Mouse (Mus musculus) frontal cortex, postnatal 25 days (tissue): ENCODE data around the gene Actn1.
A peak's percentile ranks its signal among the peaks of the same experiment; 100 is the strongest.
"Not testable (repeated sequence)": the region's sequence is repeated elsewhere in the genome, so short reads cannot be mapped to it uniquely, and the experiment has no call there.

Experiments
- DNase-seq, 2 experiments: peaks; one replicate each; pipeline ENCODE4 v3.0.0; 2022; ENCODE audit warnings: low spot score in 2 of 2

The Actn1 gene

DNA sequence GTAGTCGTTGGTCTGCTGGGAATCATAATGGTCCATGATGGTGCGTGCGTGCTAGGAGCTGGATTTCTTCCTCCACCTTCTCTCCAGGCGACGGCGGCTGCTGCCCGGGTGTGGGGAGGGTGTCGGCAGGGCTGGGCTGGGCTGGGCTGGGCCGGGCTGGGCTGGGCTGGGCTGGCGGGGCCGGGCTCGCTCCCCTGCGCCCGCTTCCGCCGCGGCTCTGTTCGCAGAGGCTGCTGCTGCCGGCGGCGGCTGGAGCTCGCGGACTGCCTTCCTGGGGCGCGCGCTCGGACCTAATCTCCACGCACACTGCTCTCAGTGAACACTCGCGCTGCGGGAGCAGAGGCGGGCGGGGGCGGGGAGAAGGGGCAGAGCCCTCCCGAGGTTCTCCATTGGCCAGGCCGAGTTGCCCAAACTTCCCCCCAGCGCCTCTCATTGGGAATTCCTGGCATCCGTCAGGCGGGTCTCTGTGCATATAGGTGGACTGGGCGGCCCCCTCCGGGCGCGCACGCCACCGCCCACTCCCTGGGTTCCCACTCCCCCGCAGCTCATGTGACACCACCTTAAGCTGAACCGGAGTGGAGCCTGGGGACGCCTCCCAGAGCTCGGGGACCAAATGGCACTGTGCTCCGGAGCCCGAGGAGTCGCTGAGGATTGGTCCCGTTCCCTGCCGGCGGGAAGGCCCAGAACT is at the start of gene Actn1:
Actn1 (minus strand) TSS at position 316 of the 688 bp plus-strand sequence.
- DNase-seq, result peak; percentile 73 to 84

DNA sequence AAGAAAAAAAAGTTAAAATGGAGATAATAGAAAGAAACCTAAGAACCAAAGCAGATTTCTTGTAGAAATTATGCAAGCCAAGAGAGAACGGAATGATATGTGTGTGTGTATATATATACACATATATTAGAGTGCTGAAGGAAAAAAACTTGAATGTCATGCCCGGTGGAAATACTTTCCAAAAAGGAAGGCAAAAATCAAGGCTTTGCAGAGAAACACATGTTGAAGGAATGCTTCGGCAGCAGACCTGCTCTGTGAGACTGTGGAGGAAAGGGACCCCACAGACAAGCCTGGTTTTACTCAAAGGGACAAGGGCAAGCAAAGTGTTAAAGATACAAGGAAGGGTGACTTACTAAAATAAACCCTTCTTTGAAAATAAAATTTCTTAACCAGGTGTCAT is 47.4 kb upstream of the Actn1 start:
- DNase-seq, result no peak

GRCm38 (mm10) chr12:80304518-80304917 is 44.3 kb upstream of the Actn1 start:
- no peak for DNase-seq

DNA sequence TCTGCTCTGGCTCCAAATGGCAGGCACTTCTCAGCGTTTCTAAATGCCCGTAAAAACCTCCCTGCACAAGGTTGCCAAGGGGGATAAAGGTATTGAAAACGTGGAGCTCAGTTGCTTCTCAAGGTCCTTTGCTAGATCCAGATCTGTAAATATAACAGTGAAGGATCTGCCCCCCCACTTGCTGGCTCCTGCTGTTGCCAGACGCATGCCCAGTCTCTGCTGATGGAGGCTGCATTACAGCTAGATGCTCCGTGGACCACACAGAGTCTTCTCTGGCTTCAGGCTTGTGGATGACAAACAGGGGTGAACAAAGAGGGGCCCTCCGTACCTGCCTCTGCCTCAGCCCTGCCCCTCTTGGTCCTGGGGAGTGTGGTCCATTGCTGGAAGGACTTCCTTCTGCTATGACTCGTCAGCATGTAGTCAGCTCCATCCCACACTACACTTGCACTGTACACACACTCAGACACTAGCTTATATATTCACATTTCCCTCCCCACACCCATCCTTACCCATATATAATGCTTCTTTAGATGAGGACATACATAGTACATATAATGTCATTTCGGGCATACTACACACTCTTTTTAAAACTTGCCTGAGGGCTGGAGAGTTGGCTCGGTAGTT is 40.8 kb upstream of the Actn1 start:
- DNase-seq, result no peak

- DNase-seq, result no peak
Measured at GRCm38 (mm10) chr12:80298714-80299113, 38.5 kb upstream of the Actn1 start.

- no peak for DNase-seq
Measured at GRCm38 (mm10) chr12:80291895-80292435, 31.8 kb upstream of the Actn1 start.

DNA sequence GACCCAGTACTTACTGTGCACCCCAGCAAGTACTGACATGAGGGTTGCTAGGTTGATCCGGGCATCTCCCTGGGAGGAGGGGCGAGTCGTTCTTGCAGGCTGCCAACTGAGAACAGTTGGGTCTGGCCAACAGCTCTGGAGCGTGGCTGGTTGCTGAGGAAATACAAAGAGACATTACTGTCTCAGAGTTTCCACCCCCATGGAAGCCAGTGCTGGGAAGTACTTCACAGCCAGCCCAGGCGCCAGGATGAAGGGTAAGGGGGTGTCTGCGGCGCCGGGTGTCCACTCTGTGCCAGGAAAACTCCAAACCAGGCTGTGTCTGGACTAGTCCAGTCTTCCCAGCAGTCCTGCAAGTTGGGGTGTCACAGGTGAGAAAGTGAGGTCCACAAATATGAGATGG is 30.8 kb upstream of the Actn1 start:
- DNase-seq, result peak in 1 of 2 experiments; percentile 6

GRCm38 (mm10) chr12:80290483-80290882 is 30.3 kb upstream of the Actn1 start:
- DNase-seq, result no peak

- DNase-seq, result no peak
Measured at GRCm38 (mm10) chr12:80289722-80290121, 29.6 kb upstream of the Actn1 start.

DNA sequence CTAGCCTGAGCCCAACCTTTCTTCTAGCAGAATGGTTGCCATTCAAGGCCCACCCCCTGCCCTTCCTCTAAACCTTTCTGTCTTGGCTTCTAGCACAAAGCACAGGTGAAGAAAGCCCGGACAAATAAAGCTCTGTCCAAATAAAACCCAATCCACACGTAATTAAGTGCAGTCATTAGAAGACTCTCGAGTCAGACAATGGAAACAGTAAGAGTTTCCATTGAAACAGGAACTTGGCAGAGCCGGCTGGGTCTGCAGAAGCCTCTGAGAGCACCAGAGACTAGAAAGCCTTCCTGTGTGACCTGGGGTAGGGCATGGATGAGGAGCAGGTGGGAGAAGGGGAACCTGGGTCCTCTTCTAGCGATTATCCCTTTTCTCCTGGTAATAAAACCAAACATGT is 25.7 kb upstream of the Actn1 start:
- DNase-seq, result no peak

DNA sequence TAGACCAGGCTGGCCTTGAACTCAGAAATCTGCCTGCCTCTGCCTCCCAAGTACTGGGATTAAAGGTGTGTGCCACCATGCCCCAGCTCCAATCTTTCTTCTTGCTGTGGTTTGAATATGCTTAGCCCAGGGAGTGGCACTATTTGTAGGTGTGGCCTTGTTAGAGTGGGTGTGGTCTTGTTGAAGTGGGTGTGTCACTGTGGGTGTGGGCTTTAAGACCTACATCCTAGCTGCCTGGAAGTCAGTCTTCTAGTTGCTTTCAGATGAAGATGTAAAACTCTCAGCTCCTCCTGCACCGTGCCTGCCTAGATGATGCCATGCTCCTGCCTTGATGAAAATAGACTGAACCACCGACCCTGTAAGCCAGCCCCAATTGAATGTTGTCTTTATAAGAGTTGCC is 24.1 kb upstream of the Actn1 start:
- not testable (repeated sequence) for DNase-seq

DNA sequence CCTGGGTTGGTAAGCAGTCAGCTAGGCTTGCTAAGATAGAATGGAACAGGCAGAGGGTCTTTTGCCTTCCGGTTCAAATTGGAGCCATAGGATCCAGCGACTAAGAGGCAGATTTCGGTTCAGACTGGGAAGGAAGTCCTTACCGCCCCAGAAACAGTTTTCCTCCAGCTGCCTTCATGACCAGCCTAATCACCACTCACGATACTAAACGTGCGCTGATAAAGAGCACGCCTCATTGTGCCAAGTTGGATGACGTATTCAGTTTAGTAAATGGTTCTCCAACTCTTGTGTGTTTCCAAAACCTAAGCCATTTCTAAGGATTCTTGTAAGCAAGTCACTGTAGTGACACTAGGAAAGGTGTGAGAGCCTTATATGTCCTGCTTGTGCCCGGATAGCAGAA is 18.7 kb upstream of the Actn1 start:
- no peak for DNase-seq

GRCm38 (mm10) chr12:80277428-80277827 is 17.3 kb upstream of the Actn1 start:
- DNase-seq, result no peak

DNA sequence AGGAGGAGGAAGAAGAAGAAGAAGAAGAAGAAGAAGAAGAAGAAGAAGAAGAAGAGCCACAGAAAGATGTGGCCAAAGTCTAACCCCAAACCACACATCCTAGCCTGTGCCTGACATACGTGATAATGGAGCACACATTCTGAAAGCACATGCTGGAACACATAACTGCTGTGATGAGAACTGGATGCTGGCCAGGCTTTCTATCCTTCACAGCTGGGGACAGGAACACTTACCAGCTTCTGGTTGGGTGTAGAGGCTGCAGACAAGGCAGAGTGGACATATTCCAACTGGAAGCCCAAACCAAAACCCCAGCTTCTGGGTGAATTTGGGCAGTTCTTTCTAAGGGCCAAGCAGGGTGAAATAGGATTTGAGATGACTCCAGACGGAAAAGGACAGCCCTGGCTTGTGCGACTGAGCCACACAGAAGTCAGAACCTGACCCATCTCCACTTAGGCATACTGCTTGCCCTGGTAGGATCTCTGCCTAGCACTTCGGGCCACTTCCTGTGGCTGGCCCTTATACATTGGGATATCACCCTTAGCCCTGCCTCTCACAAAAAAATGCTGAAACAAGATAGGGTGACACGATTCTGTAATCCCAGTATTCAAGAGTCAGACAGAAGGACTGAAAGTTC is 15.1 kb upstream of the Actn1 start:
- DNase-seq, result no peak

DNA sequence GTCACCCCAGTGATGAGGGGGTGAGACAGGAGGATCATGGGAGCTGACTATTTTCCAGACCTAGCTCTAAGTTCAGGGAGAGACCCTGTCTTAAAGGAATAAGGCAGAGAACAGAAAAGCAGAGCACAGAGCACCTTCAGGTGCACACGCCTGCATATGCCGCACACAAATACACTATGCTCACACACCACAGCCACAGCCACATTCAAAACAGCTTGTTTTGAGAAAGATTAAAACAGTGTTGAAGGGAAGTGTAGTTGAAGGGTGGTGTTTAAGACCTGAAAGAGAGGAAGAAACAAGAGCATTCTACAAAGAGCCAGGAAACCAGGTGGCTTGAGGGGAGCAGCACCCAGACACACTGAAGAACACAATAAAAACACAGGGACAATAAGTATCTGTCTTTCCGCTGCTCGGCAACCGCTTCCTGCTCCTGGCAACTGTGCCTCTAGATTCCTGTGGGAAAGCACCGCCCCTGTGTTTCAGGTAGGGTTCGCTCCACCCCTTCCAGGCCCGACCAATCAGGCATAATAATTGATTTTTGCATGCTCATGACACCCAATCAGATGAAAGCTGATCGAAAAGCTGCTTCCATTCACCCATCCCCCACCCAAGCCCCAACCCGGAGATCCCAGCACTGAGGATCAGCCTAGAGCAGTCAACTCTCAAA is 13.0 kb upstream of the Actn1 start:
- DNase-seq, result no peak

GRCm38 (mm10) chr12:80271806-80272205 is 11.6 kb upstream of the Actn1 start:
- no peak for DNase-seq

DNA sequence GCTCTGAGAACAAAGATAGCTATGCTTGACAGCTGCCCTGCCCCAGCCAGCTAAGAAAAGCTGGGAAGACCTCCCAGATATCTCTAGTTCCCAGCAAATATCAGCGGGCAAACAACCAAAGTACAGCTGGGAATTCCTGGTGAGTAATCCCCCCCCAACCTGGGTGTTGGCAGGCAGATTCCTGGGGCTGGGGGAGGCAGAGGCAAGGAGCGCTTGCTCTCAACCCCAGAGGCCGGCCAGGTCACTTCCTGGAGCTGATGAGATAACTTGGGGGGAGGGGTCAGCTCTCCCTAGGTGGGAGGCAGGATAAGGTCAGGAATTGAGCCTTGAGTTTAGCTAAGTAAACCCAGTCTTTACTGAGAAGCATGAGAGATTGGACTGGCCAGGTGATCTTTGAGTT is 10.8 kb upstream of the Actn1 start:
- DNase-seq, result no peak

- no peak for DNase-seq
Measured at GRCm38 (mm10) chr12:80269303-80269702, 9.1 kb upstream of the Actn1 start.

DNA sequence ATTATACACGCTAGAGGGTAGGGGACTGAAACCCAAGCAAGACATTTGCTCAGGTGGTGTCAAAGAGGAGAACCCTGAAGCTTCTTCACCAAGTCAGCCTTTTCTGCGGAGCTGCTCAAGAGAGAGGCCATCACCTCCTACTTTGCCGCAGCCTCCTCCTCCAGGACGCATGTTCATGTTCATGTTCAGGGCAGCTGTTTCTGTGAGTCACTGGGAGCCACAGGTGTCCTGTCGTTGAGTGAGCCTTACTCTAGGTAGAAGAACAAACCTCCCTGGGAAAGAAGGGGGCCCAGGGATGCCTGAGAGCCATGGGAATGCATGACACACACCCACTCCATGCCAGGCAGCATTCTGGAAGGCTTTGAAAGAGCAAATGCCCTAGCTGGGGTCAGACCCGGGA is 7.8 kb upstream of the Actn1 start:
- DNase-seq, result no peak

DNA sequence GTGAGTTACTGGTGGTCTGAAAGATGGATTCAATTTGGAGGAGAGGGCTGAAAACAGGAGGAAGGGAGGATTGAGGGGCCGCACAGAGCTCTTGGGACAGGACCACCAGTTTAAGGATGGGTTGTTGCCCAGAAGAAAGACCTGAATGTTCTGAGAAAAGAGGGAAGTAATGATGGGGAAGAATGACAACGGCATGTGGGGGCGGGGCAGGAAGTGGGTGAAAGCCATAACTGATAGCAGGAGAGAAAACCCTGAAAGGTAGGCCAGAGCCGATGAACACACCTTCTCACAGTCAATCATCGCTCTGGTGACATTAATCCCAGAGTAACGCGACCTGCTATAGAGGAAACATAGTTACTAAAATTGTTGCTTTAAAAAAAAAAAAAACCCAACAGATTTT is 4.2 kb upstream of the Actn1 start:
- not testable (repeated sequence) for DNase-seq

GRCm38 (mm10) chr12:80260744-80261695 is 849 bp upstream of the Actn1 start:
- no peak for DNase-seq
